Mouse (Mus musculus) forebrain, embryonic 12.5 days (tissue): Measurements from ENCODE around the gene Erich6. TPM values are rescaled to one million over a fixed set of nuclear protein-coding genes. Genes with fewer than 3 reads are reported as not detected.

Source experiments
- ATAC-seq: fragments of 200-750 bp; cut with Nextera tagmentation; 2 replicates; pipeline ENCODE4 v1.8.0; 2017; ENCODE audit warnings: moderate TSS enrichment; ENCODE audit not compliant: low FRiP score
- H3K27ac ChIP-seq: fragments of 300-500 bp; sonication (generic); 2 replicates; pipeline ENCODE4 v1.5.1; 2016; ENCODE audit warnings: mild to moderate bottlenecking
- H3K27me3 ChIP-seq: fragments of 300-500 bp; sonication (generic); 2 replicates; pipeline ENCODE4 v1.6.1; 2016; ENCODE audit warnings: mild to moderate bottlenecking
- H3K36me3 ChIP-seq: fragments of 300-500 bp; sonication (generic); replicated peaks from 2 replicates; pipeline ENCODE4 v1.6.1; 2016; ENCODE audit warnings: mild to moderate bottlenecking
- H3K4me1 ChIP-seq: fragments of 300-500 bp; sonication (generic); 2 replicates; pipeline ENCODE4 v1.6.1; 2016
- H3K4me2 ChIP-seq: fragments of 300-500 bp; sonication (generic); 2 replicates; pipeline ENCODE4 v1.6.1; 2016; ENCODE audit warnings: mild to moderate bottlenecking, moderate library complexity
- H3K4me3 ChIP-seq: fragments of 300-500 bp; sonication (generic); replicated peaks from 2 replicates; pipeline ENCODE4 v1.5.1; 2016; ENCODE audit warnings: mild to moderate bottlenecking
- H3K9ac ChIP-seq: fragments of 300-500 bp; sonication (generic); 2 replicates; pipeline ENCODE4 v1.6.1; 2016; ENCODE audit warnings: mild to moderate bottlenecking
- H3K9me3 ChIP-seq: fragments of 300-500 bp; sonication (generic); 2 replicates; pipeline ENCODE4 v1.6.1; 2016
- whole genome bisulfite sequencing: fragments of 180-500 bp; shearing (Covaris S2); methylation state at CpG from one replicate; pipeline ENCODE4 v1.1.7; 2016; 5-methylcytosine and 5-hydroxymethylcytosine counted together
- polyA plus RNA-seq: library from polyadenylated mRNA; unstranded; fragments of >200 nt; fragmentation: Nextera tagmentation; extraction: Ambion mirVana; gene quantifications from 2 replicates; pipeline ENCODE4 v1.2.1, GENCODE M21; 2016

Erich6 gene
- polyA plus RNA-seq, result 0.11 TPM in 1 of 2 replicates, not detected in the other

DNA sequence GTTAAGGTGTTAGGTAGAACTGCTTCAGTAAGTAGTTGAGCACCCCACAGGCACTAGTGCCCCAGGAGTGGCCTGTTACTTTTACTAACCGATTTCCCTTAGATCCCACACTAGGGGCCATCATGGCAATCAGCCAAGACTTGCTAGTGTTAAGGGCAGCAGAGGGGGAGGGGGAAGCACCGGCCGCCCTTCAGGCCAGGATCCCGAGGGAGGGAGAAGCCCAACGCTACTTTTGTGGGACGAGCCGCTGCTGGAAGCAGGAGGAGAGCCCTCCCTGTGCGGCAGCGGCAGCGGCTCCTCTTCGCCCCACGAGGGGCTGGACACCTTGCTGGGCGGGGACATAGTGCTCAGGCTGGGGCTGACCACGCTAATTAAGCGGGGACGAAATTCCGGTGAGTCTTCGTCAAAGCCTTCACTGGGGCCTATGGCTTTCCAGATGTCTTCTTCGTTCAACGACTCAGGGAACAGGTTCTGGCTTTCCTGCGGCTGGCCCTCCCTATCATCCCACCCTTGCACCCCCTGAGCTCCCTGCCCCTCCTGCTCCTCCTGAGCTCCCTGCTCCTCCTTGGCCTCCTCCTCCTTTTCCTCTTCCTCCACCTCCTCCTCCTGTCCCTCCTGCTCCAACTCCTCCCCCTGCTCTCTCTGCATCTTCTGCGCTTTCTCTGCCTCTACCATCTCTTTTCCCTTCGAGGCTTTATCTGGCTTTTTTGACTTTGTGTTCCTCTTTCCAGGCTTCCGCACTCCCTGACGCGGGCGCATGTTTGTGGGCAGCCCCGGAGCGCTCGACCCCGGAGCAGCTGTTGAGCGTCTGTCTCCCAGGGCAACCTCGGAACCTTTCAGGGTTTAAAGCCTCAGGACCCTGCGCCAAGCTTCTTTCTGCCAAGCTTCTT, at the start of gene Erich6:
Gene Erich6, minus strand, starts transcription at position 802 of the 890 bp plus-strand sequence.
- Histone ChIP-seq H3K4me2 (peak within 1 kb of the TSS; percentile 94), H3K27ac (no peak within 1 kb of the TSS), H3K27me3 (no peaks in the 10 kb centered on the region), H3K36me3 (no peaks in the 10 kb centered on the region), H3K9ac (peak within 1 kb of the TSS; percentile 56), H3K9me3 (no peaks in the 10 kb centered on the region), H3K4me3 (peak within 1 kb of the TSS; percentile 51), H3K4me1 (peaks cover 10% of the 10 kb centered on the region)
- peak; percentile 81 for ATAC-seq
- under 1% methylated on average over 34 of the region's 34 CpGs for WGBS

DNA sequence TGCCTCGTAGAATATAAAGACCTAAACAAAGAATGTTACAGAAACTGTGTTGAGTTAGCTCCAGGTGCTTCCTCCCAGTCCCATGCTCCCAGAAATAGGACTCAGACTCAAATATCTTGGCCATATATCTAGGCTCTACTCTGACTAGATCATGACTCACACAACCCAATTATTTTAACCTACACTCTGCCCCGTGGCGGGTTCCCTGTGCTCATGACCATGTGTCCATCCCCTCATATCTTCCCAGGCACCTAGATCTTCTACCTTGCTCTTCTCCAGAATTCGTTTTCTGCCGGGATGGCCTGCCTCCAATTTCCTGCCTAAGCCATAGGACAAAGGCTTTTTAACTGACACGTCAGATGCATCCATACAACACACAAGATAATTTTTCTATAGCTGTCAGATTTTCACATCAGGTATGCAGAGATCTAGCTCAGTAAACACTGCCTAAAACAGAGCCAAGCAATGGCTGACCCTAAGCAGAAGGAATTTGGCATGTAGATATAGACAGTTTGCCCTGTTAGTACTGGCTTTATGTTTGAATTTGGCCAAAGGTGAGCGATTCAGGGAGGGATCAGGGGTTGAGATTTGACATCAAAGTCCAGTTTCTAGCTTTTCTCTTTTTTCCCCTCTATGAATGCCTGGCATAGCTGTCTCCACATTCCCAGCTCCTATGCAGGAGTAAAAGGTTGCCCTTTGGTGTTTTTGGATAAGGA, 49.4 kb upstream of the Erich6 start:
- Histone ChIP-seq H3K4me2 (no peak overlapping the region), H3K9ac (no peak overlapping the region), H3K36me3 (no peaks in the 10 kb centered on the region), H3K27ac (no peak overlapping the region), H3K4me1 (peaks cover 10% of the 10 kb centered on the region; the same call in 1 of the 2 replicates), H3K9me3 (no peaks in the 10 kb centered on the region), H3K4me3 (no peak overlapping the region), H3K27me3 (no peaks in the 10 kb centered on the region)
- WGBS, result 88% methylated on average over 7 of the region's 7 CpGs
- ATAC-seq, result no peak

DNA sequence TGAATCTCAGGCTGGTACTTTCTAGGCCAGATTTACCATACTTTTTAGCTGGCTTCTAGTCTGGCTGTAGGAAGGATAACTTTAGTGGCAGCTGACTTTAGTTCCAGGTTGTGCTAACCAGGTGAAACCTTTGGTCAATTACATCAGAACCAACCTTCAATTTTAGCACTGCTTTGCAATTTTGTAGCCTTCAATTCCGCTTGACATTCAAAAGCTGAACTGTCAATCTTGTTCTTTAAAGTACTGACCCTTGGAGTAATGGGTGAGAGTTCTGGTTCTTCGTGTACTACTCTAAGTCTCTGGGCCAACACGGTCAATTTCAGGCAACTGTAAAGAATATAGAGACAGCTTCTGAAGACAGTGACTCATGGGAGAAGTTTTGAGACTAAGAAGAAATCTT, 48.4 kb upstream of the Erich6 start:
- WGBS, result 82% methylated on average over 3 of the region's 3 CpGs
- Histone ChIP-seq H3K9me3 (no peaks in the 10 kb centered on the region), H3K27ac (no peak overlapping the region), H3K4me1 (peaks cover 6% of the 10 kb centered on the region; the same call in 1 of the 2 replicates), H3K4me3 (no peak overlapping the region), H3K36me3 (no peaks in the 10 kb centered on the region), H3K9ac (no peak overlapping the region), H3K4me2 (no peak overlapping the region), H3K27me3 (no peaks in the 10 kb centered on the region)
- ATAC-seq, result no peak

DNA sequence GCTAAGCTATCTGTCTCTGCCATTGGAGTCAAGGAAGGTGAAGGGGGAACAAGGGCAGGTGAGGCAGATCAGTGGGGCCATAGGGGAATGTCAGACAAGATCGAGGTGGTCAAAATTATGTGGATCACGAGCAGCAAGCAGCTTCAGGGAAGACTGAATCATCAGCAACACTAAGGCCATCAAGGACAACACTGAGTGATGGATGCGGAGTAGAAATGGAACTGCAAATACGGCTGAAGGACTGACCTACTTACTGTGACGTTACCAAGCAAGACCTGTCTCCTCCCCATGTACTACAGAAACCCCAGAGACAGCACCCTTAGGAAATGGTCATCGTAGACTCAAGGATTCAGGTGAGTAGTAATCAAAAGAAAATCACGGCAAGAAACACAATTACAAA, 46.3 kb upstream of the Erich6 start:
- 92% methylated on average over 7 of the region's 7 CpGs for WGBS
- Histone ChIP-seq H3K4me2 (no peak overlapping the region), H3K4me1 (peaks cover 7% of the 10 kb centered on the region), H3K4me3 (no peak overlapping the region), H3K36me3 (no peaks in the 10 kb centered on the region), H3K9me3 (no peaks in the 10 kb centered on the region), H3K27ac (no peak overlapping the region), H3K9ac (no peak overlapping the region), H3K27me3 (no peaks in the 10 kb centered on the region)
- ATAC-seq, result no peak

DNA sequence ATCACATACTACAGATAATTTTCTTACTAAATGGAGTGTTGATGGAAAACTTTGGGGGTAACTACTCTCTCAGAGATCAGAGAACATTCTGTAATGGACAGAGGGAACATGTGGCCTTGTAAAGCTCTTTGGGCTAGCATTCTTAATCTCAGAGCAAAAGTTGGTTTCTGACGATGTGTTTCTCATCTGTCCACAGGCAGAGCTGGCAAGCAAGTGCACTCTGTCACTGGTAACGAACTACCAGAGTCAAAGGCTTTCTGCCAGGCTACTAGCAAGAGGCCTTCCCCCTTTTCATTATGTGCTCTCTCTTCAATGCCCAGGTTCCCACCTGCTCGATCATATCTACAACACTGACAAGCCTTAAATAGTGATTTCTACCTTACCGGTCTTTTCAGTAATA, 45.3 kb upstream of the Erich6 start:
- Histone ChIP-seq H3K4me2 (no peak overlapping the region), H3K36me3 (no peaks in the 10 kb centered on the region), H3K4me1 (peaks cover 14% of the 10 kb centered on the region), H3K27me3 (no peaks in the 10 kb centered on the region), H3K27ac (no peak overlapping the region), H3K9me3 (no peaks in the 10 kb centered on the region), H3K4me3 (no peak overlapping the region), H3K9ac (no peak overlapping the region)
- WGBS, result 73% methylated on average over 4 of the region's 4 CpGs
- no peak for ATAC-seq

GRCm38 (mm10) chr3:58681831-58682230, 44.8 kb upstream of the Erich6 start:
- Histone ChIP-seq H3K27me3 (no peaks in the 10 kb centered on the region), H3K4me3 (no peak overlapping the region), H3K4me2 (no peak overlapping the region), H3K27ac (no peak overlapping the region), H3K36me3 (no peaks in the 10 kb centered on the region), H3K9me3 (no peaks in the 10 kb centered on the region), H3K9ac (no peak overlapping the region), H3K4me1 (peaks cover 15% of the 10 kb centered on the region)
- ATAC-seq, result no peak
- 62% methylated on average over 2 of the region's 2 CpGs for WGBS

DNA sequence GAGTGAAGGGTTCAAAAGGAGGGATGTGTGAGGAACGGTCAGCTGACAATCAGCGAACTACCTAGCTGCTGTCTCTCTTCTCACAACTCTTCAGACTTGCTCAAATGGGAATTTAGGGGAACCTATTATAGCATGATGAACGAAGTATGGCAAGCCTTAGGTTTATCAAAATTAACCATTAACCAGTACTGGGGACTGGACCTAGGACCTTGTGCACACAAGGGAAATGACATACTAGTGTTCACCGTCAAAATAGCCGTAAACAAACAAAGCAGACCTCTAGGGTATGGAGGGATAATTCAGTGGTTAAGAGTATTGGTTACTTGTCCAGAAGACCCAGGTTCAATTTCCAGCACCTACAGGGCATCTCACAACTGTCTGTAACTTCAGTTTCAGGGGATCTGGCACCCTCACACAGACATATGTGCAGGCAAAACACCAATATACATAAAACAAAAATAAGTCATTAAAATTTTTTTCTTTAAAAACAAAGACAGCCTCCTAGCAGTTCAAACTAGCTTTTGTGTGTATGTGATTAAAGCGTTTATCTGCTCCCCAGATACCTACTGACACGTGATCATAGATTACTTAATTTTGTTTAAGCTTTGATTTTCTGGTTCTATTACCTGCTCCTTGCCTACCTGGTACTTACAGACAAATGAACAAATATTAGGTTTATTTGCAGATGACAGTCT, 44.1 kb upstream of the Erich6 start:
- Histone ChIP-seq H3K36me3 (peaks cover 2% of the 10 kb centered on the region; the same call in 1 of the 2 replicates), H3K27ac (no peak overlapping the region), H3K27me3 (no peaks in the 10 kb centered on the region), H3K4me3 (no peak overlapping the region), H3K9ac (no peak overlapping the region), H3K4me2 (no peak overlapping the region), H3K4me1 (peaks cover 15% of the 10 kb centered on the region), H3K9me3 (no peaks in the 10 kb centered on the region)
- no peak for ATAC-seq
- WGBS, result 91% methylated on average over 7 of the region's 7 CpGs

GRCm38 (mm10) chr3:58679996-58680395, 43.0 kb upstream of the Erich6 start:
- Histone ChIP-seq H3K9me3 (no peaks in the 10 kb centered on the region), H3K36me3 (peaks cover 7% of the 10 kb centered on the region; the same call in 1 of the 2 replicates), H3K4me3 (no peak overlapping the region), H3K27ac (no peak overlapping the region), H3K9ac (no peak overlapping the region), H3K4me2 (no peak overlapping the region), H3K4me1 (peaks cover 15% of the 10 kb centered on the region), H3K27me3 (no peaks in the 10 kb centered on the region)
- no peak for ATAC-seq
- WGBS, result 75% methylated on average over 4 of the region's 4 CpGs

GRCm38 (mm10) chr3:58678905-58679304, 41.9 kb upstream of the Erich6 start:
- H3K4me1 ChIP-seq, result peaks cover 15% of the 10 kb centered on the region
- H3K4me3 ChIP-seq, result no peak overlapping the region
- peaks cover 7% of the 10 kb centered on the region; the same call in 1 of the 2 replicates for H3K36me3 ChIP-seq
- ATAC-seq, result no peak
- H3K9me3 ChIP-seq, result no peaks in the 10 kb centered on the region
- H3K4me2 ChIP-seq, result no peak overlapping the region
- WGBS, result 52% methylated on average over 2 of the region's 2 CpGs
- H3K27ac ChIP-seq, result no peak overlapping the region
- H3K9ac ChIP-seq, result no peak overlapping the region
- H3K27me3 ChIP-seq, result no peaks in the 10 kb centered on the region

DNA sequence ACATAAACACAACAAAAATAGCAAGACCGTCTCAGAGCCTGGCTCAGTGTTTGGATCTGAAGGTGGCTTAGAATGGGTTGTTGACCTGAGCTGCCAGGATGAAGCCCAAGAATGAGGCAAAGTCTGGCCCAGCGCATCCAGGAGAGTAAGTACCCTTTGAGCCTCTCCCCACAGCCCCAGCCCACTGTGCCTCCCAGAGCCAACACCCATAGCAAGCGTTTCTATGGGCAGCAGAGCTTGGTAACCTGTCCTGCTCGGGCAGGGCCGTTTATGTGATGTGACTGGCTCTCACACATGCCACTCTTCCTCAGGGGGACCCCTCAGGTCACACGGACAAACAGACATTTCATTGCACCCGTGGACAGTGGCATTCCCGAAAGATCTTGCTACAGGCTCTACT, 41.4 kb upstream of the Erich6 start:
- WGBS, result 68% methylated on average over 8 of the region's 8 CpGs
- H3K27ac ChIP-seq, result no peak overlapping the region

GRCm38 (mm10) chr3:58677615-58678014, 40.6 kb upstream of the Erich6 start:
- ATAC-seq, result no peak
- 52% methylated on average over 3 of the region's 3 CpGs for WGBS
- Histone ChIP-seq H3K9me3 (no peaks in the 10 kb centered on the region), H3K27me3 (no peaks in the 10 kb centered on the region), H3K9ac (no peak overlapping the region), H3K4me1 (peaks cover 15% of the 10 kb centered on the region), H3K4me3 (no peak overlapping the region), H3K36me3 (peaks cover 7% of the 10 kb centered on the region; the same call in 1 of the 2 replicates), H3K27ac (no peak overlapping the region), H3K4me2 (no peak overlapping the region)

More for the DNA sequence above, 41.4 kb upstream of the Erich6 start:
- no peak overlapping the region for H3K4me3 ChIP-seq
- no peak for ATAC-seq
- no peak overlapping the region for H3K9ac ChIP-seq
- H3K36me3 ChIP-seq, result peaks cover 7% of the 10 kb centered on the region; the same call in 1 of the 2 replicates
- peaks cover 15% of the 10 kb centered on the region for H3K4me1 ChIP-seq
- no peaks in the 10 kb centered on the region for H3K27me3 ChIP-seq
- no peaks in the 10 kb centered on the region for H3K9me3 ChIP-seq
- H3K4me2 ChIP-seq, result no peak overlapping the region

DNA sequence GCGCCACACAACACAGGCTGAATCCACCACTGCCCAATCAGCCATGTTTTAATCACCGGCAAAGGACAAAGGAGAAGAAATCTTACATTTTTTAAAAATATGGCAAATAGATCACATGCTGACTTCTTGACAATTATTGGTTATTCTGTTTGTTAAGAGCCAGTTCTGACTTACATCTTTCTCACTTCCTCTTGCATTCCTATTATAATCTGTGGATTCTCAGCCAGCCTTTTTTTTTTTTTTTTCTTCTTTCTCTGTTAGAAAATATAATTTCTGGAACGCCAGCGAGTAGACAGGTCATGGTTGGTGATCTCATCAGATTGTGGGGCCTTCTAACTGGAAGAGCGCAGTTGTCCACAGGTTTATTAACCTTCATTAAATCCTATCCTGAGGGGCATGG, 36.3 kb upstream of the Erich6 start:
- H3K9me3 ChIP-seq, result no peaks in the 10 kb centered on the region
- peaks cover 8% of the 10 kb centered on the region for H3K4me1 ChIP-seq
- H3K9ac ChIP-seq, result no peak overlapping the region
- no peaks in the 10 kb centered on the region for H3K27me3 ChIP-seq
- H3K4me2 ChIP-seq, result no peak overlapping the region
- H3K27ac ChIP-seq, result no peak overlapping the region
- ATAC-seq, result no peak
- H3K4me3 ChIP-seq, result no peak overlapping the region
- peaks cover 7% of the 10 kb centered on the region; the same call in 1 of the 2 replicates for H3K36me3 ChIP-seq
- 93% methylated on average over 5 of the region's 5 CpGs for WGBS
